Mouse (Mus musculus): ENCODE measurements around the gene N4bp1.

DNA sequence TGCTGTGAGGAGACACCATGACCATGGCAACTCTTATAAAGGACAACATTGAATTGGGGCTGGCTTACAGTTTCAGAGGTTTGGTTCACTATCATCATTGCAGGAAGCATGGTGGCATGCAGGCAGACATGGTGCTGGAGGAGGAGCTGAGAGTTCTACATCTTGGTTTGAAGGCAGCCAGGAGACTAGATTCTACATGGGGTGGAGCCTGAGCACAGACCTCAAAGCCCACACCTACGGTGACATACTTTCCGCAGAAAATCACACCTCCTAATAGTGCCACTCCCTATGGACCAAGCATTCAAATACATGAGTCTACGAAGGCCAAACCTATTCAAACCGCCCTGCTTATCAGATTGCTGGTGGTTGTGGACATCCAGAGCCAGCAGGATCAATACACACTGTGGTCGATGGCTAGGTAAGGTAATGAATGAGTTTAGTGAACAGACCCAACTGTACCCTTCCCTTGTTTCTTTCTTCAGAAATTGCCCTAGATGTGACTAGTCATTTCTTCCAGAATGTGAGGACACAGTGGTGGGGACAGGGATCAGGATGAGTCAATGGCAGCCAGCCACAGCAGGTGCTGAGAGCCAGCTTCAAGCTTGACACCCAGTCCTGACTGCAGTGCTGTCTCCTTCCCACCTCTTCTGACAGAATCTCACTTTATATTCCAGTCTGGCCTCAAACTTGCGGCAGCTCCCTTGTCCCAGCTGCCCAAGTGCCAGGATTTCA lies 46.2 kb downstream of the N4bp1 start:
- TF ChIP-seq CTCF (IDR thresholded peaks at IDR 0.05; ENCODE audit: low read depth) = no peak
- no peak for TF ChIP-seq EP300 (IDR thresholded peaks at IDR 0.05; ENCODE audit: low read depth)

Data from heart, postnatal 0 days (tissue).